Mouse (Mus musculus): Measurements from ENCODE around the gene Ncapd2.
"Not testable (repeated sequence)": the region's sequence is repeated elsewhere in the genome, so short reads cannot be mapped to it uniquely, and the experiment has no call there.

Ncapd2 gene

DNA sequence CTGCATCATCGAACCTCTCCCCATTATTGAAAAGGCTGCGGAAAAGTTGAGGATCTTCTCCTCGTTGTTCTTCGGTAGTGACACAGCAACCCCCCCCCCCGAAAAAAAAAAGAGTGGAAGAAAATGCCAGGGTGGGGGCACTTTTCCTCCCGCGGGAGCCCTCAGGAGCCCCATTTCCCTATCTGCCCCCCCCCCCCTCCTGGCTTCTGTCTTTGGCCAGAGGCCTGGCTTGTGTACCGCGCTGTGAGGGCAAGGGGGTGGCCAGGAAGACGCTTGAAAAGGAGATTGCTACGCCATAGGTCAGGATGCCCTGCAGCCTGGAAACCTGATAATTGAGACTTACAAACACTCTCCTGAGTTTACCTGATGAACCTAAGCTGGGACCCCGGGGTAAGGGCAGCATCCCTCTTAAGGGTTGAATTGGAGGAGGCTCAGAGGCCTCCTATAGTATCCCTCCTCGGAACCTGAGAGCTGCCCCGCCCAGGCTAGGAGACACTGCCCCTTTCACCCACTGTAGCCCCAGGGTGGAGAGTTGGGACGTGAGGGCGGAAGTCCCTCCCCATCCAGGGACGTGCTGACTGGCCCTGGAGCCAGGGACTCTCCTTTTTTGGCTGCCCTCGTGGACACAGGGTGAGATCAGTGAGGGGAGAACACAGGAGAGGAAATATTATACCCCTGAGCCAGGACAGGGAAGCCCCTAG is 25.3 kb downstream of the Ncapd2 start, which contains the start of gene Gapdh:
TSS of gene Gapdh (minus strand) at position 417 of the 701 bp plus-strand sequence.
- no peak for DNase-seq (ENCODE audit: extremely low read depth, low read depth)

DNA sequence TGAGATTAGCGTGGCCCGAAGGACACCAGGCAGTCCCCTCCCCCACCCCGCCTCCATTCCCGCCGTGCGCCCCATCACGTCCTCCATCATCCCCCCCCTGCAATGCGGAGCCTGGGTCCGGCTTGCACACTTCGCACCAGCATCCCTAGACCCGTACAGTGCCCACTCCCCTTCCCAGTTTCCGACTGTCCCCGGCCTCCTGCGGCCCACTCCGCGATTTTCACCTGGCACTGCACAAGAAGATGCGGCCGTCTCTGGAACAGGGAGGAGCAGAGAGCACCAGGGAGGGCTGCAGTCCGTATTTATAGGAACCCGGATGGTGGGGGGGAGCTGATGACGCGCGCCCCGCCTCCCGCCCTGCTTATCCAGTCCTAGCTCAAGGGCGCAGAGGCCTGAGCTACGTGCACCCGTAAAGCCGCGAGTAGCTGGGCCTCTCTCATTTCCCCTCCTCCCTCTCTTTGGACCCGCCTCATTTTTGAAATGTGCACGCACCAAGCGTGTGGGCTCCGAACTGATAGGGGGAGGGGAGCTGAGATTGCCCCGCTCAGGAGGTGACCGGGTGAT is 26.1 kb downstream of the Ncapd2 start:
- peak; percentile 95 for DNase-seq (ENCODE audit: extremely low read depth, low read depth)

DNA sequence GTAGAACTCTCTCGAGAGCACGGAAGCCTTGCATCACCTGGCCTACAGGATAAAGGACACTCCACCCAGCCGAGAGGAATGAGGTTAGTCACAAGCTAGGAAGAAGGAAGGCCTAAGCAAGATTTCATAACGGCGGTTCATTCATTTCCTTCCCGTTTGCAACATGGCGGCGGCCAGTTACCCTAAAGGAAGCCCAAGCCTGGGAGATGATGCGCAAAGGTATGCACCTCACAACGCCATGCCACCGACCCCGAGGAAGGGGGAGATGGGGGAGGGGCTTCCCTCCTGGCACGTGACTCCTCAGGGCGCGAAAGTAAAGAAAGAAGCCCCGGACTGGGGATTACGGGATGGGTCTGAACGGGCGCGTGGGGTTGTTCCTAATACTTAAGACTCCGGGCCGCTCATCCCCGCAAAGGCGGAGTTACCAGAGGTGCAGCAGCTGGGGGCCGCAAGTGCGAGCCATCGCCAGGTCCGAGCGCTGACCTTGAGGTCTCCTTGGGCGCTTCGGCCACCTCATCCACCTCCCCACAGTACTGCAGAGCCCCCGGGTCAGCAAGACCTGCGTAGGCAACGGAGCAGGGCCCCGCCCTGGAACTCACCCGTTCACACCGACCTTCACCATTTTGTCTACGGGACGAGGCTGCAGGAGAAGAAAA is 26.7 kb downstream of the Ncapd2 start:
- no peak for DNase-seq (ENCODE audit: extremely low read depth, low read depth)

DNA sequence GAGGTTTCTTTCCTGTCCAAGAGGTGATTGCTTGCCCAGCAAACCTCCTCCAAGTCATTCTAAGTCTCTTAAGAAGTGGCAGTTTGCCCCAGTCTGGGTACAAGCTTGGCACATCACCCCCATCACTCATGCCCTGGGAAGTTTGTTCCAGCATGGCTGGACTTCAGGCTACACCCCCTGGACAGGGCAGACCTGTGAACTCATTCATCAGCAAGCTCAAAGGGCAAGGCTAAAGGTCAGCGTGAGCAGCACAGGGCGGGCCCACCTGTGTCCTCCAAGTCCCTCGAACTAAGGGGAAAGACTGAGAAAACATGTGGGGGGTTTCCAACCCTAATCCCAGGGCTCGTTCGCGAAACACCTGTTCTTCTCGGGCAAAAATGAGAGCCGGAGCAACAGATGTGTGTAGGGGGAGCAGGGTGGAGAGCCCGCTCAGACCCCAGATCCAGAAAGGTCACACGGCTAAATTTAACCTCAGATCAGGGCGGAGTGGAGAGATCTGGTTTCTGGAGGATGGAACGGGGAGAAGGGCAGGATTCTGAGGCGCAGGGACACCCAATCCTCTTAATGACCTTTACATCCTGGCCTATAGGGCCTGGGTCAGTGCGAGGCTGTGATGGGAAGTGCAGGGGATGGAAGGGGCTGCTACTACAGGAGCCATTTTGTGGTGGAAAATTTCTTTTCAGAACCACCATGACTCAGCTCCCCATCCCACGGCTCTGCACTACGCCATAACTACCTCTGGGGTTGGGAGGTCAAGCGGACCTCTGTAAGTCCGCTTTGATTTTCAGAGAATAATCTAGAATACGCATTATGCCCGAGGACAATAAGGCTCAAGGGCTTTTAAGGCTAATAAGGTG is 27.5 kb downstream of the Ncapd2 start:
- no peak for DNase-seq (ENCODE audit: extremely low read depth, low read depth)

DNA sequence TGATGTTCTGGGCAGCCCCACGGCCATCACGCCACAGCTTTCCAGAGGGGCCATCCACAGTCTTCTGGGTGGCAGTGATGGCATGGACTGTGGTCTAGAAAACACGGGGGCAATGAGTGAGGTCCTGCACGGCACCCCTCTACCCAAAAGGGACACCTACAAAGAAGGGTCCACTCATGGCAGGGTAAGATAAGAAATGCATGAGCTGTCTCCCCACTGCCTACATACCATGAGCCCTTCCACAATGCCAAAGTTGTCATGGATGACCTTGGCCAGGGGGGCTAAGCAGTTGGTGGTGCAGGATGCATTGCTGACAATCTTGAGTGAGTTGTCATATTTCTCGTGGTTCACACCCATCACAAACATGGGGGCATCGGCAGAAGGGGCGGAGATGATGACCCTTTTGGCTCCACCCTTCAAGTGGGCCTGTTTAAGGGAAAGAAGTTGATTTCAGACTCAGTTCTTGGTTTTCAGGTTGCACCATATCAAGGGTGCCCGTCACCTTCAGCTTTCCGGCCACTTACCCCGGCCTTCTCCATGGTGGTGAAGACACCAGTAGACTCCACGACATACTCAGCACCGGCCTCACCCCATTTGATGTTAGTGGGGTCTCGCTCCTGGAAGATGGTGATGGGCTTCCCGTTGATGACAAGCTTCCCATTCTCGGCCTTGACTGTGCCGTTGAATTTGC is 28.7 kb downstream of the Ncapd2 start:
- DNase-seq (ENCODE audit: extremely low read depth, low read depth) = not testable (repeated sequence)

DNA sequence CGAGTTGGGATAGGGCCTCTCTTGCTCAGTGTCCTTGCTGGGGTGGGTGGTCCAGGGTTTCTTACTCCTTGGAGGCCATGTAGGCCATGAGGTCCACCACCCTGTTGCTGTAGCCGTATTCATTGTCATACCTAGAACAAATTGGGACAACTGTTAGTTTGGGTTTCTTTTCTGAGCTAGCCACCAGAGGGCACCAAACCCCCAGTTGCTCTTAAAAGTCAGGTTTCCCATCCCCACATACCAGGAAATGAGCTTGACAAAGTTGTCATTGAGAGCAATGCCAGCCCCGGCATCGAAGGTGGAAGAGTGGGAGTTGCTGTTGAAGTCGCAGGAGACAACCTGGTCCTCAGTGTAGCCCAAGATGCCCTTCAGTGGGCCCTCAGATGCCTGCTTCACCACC is 29.5 kb downstream of the Ncapd2 start:
- DNase-seq (ENCODE audit: extremely low read depth, low read depth) = peak; percentile 62

DNA sequence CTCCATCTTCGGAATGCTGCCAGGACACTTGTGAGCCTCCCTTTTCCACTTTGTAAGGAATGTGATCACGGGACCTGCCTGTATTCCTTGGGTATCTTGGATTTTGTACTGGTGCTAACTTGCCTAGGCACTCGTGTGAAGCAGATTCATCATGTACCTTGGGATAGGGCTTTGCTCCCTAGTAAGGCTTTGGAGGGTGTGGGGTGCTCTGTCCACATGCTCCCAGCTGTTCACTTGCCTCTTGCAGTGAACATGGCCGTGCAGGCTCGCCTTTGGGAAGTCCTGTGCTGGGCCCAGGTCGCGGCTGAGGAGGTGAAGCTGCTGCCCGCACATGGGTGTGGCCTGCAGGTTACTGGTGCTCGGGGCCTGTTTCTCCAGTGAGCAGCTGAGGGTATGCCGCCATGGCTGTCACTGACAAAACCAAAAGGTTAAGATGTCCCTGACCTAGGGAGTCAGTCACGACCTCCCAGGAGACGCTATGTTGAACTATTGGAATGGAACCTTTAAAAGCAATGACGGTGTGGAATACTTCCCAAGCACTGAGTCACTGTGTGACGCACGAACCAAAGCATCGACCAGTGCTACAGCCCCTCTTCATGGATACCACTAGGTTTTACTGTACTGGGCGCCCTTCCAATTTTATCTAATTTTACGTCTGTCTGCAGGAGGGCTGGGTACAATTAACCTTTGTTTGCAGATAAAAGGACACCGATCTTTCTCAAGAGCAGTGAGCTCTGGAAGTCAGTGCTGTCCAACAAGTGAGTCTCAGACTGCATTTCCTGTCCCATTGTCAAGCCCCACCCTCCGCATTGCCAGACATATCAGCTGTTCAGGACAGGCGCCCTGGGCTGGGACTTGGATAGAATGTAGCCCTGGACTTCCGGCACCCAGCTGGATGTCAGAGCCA is 30.4 kb downstream of the Ncapd2 start:
- DNase-seq (ENCODE audit: extremely low read depth, low read depth) = peak; percentile 86

DNA sequence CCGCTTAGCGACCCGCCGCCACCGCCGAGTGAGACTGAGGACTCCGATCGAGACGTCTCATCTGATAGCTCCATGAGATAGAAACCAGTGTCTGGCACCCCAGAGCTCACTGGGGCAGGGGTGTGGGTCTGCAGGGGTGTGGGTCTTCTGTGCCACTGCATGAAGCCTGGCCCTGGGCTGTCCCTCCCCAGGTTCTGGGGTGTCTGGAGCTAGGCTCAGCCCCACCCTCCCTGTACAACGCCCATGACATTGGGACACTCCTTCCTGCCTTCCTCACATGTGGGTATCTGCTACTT is 31.0 kb downstream of the Ncapd2 start:
- no peak for DNase-seq (ENCODE audit: extremely low read depth, low read depth)

DNA sequence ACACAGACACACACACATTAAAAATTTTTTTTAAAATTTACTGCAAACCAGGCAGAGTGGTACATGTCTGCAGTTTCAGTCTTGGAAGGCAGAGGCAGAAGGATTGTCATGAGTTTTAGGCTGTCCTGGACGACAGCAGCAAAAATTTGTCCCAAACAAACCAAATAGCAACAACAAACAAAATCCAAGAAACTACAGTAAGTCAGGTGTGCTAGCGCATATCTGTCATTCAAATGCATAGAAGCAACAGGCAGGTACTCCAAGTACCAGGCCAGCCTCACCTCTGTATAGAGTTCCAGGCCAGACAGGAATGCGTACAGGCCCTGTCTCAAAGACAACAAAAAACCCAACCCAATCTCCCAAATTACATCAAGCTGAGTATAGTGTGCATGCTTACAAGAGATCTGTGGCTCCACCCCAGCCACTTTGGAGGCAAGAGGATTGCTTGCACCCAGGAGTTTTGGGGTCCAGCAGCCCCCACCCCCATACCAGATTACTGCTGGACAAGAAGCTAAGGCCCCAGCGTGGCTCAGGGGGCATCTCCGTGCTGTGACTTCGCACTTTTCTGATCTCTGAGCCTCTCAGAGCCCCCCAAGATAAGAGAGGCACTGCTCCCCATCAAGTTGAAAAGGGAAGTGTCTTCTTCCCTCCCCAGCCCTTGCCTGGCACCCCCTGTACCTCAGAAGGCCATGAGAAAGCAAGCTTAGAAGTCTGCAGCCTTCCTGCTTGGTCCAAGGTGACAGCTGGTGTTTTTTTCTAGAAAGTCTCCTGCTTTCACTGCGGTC is 31.5 kb downstream of the Ncapd2 start:
- peak; percentile 66 for DNase-seq (ENCODE audit: extremely low read depth, low read depth)

DNA sequence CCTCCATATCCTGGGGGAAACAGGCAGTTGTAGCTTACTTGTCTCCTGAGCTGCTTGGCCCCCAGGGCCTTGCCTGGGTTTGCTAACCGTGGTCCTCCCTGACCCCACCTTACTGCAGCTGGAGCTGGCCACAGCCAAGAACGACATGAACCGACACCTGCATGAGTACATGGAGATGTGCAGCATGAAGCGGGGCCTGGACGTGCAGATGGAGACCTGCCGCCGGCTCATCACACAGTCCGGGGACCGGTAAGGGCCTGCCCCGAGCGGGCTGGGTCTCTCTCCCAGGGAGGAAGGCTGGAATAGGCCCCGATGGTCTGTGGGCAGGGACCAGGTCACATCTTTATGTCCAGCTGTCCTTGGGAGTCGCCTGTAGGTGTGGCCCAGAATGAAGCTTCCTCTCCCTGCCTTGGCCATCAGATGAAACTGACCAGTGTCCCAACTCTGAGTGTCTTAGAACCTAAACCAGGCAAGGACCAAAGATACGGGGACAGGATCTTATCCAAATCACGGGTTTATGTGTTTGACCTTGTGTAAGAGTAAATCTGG is 32.5 kb downstream of the Ncapd2 start:
- no peak for DNase-seq (ENCODE audit: extremely low read depth, low read depth)

DNA sequence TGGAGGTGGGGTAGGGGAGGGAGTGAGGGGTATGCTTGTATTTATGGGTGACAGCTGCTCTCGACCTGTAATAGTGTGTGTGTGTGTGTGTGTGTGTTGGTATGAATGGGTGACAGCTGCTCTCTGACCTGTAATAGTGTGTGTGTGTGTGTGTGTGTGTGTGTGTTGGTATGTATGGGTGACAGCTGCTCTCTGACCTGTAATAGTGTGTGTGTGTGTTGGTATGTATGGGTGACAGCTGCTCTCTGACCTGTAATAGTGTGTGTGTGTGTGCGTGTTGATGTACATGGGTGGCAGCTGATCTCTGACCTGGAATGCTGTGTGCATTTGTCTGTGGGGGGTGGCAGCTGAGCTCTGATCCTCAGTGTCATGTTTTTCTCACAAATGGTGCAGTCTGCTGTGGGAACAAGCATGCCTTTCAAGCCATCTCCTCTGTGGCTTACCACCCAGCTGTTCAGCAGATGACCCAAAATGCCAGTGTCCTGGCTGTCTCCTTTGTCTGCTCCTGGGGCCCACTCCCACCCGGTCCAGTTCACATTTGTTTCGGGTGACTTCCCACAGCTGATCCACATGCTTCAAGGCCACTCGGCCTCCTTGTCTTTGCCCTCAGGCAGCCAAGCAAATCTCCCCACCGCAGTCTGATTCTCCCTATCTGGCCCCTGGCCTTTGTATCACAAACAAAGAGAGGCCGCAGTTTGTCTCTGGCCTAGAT is 34.4 kb downstream of the Ncapd2 start:
- DNase-seq (ENCODE audit: extremely low read depth, low read depth) = no peak

DNA sequence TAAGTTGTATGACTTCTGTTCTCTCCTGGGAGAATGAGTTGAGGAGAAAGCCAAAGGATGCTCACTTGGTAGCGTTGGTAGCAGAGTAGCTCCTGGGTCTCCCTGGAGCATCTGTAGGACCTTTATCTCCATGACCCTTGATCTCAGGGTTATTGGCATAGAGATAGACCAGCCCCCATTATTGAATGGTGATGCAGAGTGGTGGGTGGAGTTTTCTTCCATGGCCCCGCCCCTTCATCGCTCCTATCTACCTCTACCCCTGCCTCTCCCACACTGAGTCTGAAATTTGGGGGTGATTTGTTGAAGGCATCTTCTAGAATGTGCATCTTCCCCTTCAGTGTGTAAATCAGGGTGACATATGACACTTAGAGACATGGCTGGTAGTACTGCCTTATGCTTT is 35.0 kb downstream of the Ncapd2 start:
- no peak for DNase-seq (ENCODE audit: extremely low read depth, low read depth)

DNA sequence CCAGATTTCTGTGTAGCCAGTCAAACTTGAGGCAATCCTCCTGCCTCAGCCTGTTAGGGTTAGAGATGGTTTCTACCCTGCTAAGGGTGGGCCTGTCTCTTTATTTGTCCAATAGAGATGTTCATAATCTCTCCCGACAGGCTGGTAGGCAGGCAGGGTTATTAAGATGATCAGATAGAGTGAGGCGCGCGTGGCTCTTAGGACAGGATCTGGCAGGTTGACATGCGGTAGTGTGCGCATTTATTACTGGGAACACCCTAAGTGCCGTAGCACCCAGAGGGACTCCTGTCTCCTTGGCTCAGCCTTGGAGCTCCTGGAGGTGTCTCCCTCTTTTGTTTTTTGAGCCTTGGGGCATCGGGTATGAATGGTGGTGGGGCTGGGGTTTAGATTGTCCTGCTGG is 36.2 kb downstream of the Ncapd2 start:
- DNase-seq (ENCODE audit: extremely low read depth, low read depth) = no peak

DNA sequence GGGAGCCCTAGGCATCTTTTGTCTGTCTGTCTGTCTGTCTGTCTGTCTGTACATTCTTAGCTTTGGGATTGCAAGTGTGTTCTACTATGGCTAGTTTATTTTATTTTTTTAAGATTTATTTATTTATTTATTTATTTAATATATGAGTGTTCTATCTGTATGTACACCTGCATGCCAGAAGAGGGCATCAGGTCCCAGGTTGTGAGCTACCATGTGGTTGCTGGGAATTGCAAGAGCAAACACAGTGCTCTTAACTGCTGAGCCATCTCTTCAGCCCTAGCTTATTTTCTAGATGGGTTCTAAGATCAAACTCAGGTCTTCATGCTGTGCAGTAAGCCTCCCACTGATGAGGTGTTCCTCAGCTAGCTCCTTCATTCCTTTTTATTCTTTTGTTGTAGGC is 37.0 kb downstream of the Ncapd2 start:
- DNase-seq (ENCODE audit: extremely low read depth, low read depth) = no peak

DNA sequence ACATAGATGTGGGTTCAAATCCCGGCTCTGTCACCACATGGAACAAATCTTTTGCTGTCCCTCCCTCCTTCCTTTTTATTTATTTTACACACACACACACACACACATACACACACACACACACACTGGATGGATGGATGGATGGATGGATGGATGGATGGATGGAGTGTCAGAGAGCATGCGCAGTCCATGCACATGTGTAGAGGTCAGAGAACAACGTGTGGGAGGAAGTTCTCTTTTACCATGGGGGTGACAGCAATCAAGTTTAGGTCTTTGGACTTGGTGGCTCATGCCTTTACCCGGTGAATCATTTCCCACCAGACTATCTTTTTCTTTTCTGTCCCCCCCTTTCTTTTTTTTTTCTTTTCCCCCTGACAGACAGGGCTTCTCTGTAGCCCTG is 37.8 kb downstream of the Ncapd2 start:
- DNase-seq (ENCODE audit: extremely low read depth, low read depth) = no peak

DNA sequence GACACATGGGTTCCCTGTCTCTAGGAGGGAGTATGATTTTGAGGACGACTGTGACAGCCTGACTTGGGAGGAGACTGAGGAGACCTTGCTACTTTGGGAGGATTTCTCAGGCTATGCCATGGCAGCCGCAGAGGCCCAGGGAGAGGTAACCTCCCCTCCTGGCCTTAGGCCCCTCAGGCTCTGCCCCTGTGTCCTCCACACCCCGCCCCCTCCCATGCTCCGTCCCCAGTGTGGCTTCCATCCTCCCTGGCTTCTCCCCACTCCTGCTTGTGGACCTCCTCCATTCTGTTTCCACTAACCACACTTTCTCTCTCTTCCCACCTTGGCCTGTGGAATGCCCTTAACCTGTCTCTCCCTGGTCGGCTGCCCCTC is 38.5 kb downstream of the Ncapd2 start:
- no peak for DNase-seq (ENCODE audit: extremely low read depth, low read depth)

DNA sequence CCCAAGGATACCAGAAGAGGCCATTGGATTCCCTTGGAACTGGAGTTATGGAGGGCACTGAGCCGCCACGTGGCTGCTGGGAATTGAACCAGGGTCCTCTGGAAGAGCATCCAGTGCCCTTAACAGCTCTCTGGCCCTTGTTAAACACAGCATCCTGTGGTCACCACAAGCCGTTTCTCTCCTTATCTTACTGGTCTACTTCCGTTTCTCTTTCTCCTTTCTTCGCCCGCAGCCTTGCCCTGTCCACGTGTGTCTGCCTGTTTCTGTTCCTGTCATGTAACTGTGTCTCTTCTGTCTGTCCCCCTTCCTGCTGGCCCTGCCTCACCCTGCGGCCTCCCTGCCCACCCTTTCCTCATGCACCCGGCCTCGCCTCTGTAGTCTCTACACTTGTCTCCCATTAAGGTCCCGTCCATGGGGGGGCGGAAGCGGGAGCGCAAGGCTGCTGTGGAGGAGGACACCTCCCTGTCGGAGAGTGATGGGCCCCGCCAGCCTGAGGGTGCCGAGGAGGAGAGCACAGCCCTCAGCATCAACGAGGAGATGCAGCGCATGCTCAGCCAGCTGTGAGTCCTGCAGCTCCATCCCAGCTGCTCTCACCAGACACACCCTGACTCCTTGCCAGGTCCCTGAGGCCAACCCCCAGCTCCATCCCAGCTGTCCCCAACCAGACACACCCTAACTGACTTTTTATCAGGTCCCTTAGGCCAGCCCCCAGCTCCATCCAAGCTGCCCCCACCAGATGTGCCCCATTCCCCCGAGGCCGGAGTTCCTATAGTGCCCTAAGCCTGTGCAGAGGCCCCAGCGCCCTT is 39.1 kb downstream of the Ncapd2 start:
- peak; percentile 86 for DNase-seq (ENCODE audit: extremely low read depth, low read depth)

DNA sequence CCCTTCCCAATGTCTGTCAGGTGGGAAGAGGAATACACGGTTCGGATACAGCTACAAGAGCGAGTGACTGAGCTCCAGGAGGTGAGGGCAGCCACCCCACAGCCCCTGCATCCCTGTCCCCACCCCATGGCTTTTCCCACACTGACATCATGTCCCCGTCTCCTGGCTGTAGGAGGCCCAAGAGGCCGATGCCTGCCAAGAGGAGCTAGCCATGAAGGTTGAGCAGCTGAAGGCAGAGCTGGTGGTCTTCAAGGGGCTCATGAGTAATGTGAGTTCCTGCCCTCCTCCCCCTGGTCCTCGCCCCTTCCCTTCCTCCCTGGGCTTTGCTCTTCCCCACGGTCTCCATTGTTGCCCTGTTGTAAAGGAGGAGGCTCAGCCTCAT is 41.9 kb downstream of the Ncapd2 start:
- DNase-seq (ENCODE audit: extremely low read depth, low read depth) = no peak

Data from MEL-GATA-1-ER (cell line).